Mouse (Mus musculus) cortical plate, adult 2 months (tissue): ENCODE data around the gene Mat1a.

Source experiments
- CTCF ChIP-seq: fragments of 200-500 bp; IDR thresholded peaks from 2 replicates; pipeline ENCODE4 v1.5.1; 2011; ENCODE audit warnings: mild to moderate bottlenecking, control low read depth, low read length; ENCODE audit not compliant: insufficient read depth; ENCODE audit errors: extremely low read depth
- POLR2A ChIP-seq: fragments of 200-500 bp; IDR thresholded peaks from 2 replicates; pipeline ENCODE4 v1.6.1; 2011; ENCODE audit warnings: mild to moderate bottlenecking, low read length, control low read depth; ENCODE audit not compliant: insufficient read depth; ENCODE audit errors: extremely low read depth

- TF ChIP-seq CTCF = no peak
- TF ChIP-seq POLR2A = no peak
These were observed 62.4 kb downstream of the Mat1a start for GRCm38 (mm10) chr14:41167278-41167677.
